Mouse (Mus musculus): ENCODE measurements around the gene Mettl24.
"Not testable (repeated sequence)": the region's sequence is repeated elsewhere in the genome, so short reads cannot be mapped to it uniquely, and the experiment has no call there.

Mettl24 gene

GRCm38 (mm10) chr10:40806221-40806620, 123.1 kb downstream of the Mettl24 start:
- no peak for DNase-seq (ENCODE audit: low read depth)

GRCm38 (mm10) chr10:40809411-40809910, 126.4 kb downstream of the Mettl24 start:
- not testable (repeated sequence) for DNase-seq (ENCODE audit: low read depth)

- DNase-seq (ENCODE audit: low read depth) = peak; percentile 43
These were observed 130.5 kb downstream of the Mettl24 start for GRCm38 (mm10) chr10:40813627-40814026.

GRCm38 (mm10) chr10:40816471-40816870, 133.4 kb downstream of the Mettl24 start:
- DNase-seq (ENCODE audit: low read depth) = no peak

- no peak for DNase-seq (ENCODE audit: low read depth)
These were observed 142.9 kb downstream of the Mettl24 start for GRCm38 (mm10) chr10:40825952-40826351.

- DNase-seq (ENCODE audit: low read depth) = no peak
These were observed 144.6 kb downstream of the Mettl24 start for GRCm38 (mm10) chr10:40827706-40828105.

- peak; percentile 68 for DNase-seq (ENCODE audit: low read depth)
These were observed 147.2 kb downstream of the Mettl24 start for GRCm38 (mm10) chr10:40830312-40830711.

GRCm38 (mm10) chr10:40831267-40831666, 148.2 kb downstream of the Mettl24 start:
- no peak for DNase-seq (ENCODE audit: low read depth)

- DNase-seq (ENCODE audit: low read depth) = peak; percentile 11
These were observed 157.0 kb downstream of the Mettl24 start for GRCm38 (mm10) chr10:40840086-40840485.

GRCm38 (mm10) chr10:40843841-40844240, 160.8 kb downstream of the Mettl24 start:
- no peak for DNase-seq (ENCODE audit: low read depth)

- no peak for DNase-seq (ENCODE audit: low read depth)
These were observed 161.5 kb downstream of the Mettl24 start for GRCm38 (mm10) chr10:40844546-40844945.

- no peak for DNase-seq (ENCODE audit: low read depth)
These were observed 162.5 kb downstream of the Mettl24 start for GRCm38 (mm10) chr10:40845626-40846025.

- no peak for DNase-seq (ENCODE audit: low read depth)
These were observed 164.2 kb downstream of the Mettl24 start for GRCm38 (mm10) chr10:40847176-40847874.

GRCm38 (mm10) chr10:40850644-40851043, 167.6 kb downstream of the Mettl24 start:
- peak; percentile 20 for DNase-seq (ENCODE audit: low read depth)

GRCm38 (mm10) chr10:40851138-40851537, 168.1 kb downstream of the Mettl24 start:
- no peak for DNase-seq (ENCODE audit: low read depth)

GRCm38 (mm10) chr10:40855616-40856015, 172.5 kb downstream of the Mettl24 start:
- DNase-seq (ENCODE audit: low read depth) = no peak

GRCm38 (mm10) chr10:40856703-40857102, 173.6 kb downstream of the Mettl24 start:
- no peak for DNase-seq (ENCODE audit: low read depth)

GRCm38 (mm10) chr10:40857599-40857998, 174.5 kb downstream of the Mettl24 start:
- DNase-seq (ENCODE audit: low read depth) = no peak
